Mouse (Mus musculus): ENCODE measurements around the gene Kirrel3. TPM values are rescaled to one million over a fixed set of nuclear protein-coding genes. Genes with fewer than 3 reads are reported as not detected.
A peak's percentile ranks its signal among the peaks of the same experiment; 100 is the strongest.

The Kirrel3 gene
- polyA plus RNA-seq, 1 experiment from 2014 or later, result 44.4 TPM

DNA sequence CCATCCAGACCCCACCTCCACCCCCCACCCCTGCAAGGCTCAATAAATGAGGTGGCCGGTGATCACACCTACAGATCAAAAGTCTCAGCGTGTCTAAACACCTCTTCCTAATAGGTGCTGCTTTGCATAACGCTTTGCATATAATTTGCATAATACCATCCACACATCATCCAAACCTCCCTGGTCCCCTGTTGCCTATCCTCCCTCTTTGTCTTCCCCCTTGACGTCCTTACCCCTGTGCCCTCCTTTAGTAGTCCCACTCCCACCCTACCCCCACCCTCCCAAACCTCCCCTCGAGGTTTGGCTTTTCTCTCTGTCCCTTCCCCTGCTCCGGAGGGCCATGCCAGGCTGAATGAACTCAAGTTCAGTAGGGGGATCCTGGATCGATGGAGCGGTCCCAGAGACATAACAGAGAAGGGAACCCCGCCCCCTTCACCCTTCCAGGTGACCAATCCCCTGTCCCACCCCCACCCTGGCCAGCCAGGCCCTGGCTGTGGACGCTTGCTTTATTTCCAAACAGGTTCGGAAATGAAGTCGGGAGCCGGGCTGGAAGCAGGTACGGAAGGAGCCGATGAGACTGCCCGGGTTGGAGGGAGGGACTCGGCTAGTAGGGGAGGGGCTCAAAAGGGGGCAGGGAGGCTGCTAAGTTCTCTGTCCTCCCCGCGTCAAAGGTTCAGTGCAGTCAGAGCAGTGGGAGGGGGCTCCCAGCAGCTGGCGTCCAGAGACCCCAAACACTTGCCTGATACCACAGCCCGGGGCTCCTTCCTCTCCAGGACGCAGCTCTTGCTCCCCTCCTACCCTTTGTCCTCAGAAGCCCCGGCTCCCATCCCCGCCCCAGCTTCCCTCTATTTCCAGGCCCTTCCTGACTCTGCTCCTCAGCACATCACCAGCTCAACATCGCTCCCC lies 539.1 kb downstream of the Kirrel3 start:
- Histone ChIP-seq H3K9me3 (ENCODE audit: control insufficient read depth, low read length) (no peaks in the 10 kb centered on the region), H3K4me2 (ENCODE audit: low read depth, low read length) (peak overlapping the region; percentile 38), H3K9ac (replicated peaks; ENCODE audit: low read depth, low read length) (peak overlapping the region; percentile 26; the same call in 1 of the 2 replicates), H3K4me3 (ENCODE audit: low read depth, low read length) (peak overlapping the region; percentile 8; the same call in 1 of the 2 replicates), H3K4me1 (ENCODE audit: control insufficient read depth, insufficient read depth, low read length) (peaks cover 8% of the 10 kb centered on the region; the same call in 1 of the 2 replicates), H3K36me3 (ENCODE audit: control insufficient read depth, insufficient read depth, low read length) (no peaks in the 10 kb centered on the region), H3K27me3 (ENCODE audit: control insufficient read depth, insufficient read depth, low read length) (no peaks in the 10 kb centered on the region), H3K27ac (ENCODE audit: low read depth, low read length) (no peak overlapping the region)
- WGBS, result 4% methylated on average over 24 of the region's 25 CpGs
- ATAC-seq (ENCODE audit: low read depth), result peak; percentile 33; the same call in 1 of the 2 replicates

DNA sequence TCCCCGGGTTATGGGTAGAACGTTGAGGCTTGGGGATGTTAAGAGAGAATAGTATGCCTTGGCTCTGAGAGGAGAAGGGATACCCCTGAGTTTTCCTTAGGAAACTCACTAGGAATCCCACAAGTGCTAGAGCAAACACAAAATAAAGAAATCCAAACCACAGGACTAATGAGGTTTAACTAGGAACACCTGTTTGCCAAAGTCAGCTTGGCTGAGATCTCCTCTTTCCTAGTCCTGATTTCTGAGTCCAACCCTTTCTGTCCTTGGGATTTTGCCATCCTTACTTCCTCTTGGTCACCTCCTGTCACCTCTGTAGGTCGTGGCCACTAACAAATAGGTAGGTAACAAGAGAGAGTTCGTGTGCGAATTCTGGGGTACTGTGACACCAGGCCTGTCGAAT lies 540.6 kb downstream of the Kirrel3 start:
- H3K4me3 ChIP-seq (ENCODE audit: low read depth, low read length), result no peak overlapping the region
- no peaks in the 10 kb centered on the region for H3K27me3 ChIP-seq (ENCODE audit: control insufficient read depth, insufficient read depth, low read length)
- 89% methylated on average over 6 of the region's 6 CpGs for WGBS
- H3K4me2 ChIP-seq (ENCODE audit: low read depth, low read length), result no peak overlapping the region
- H3K27ac ChIP-seq (ENCODE audit: low read depth, low read length), result no peak overlapping the region
- no peak overlapping the region for H3K9ac ChIP-seq (replicated peaks; ENCODE audit: low read depth, low read length)
- no peak for ATAC-seq (ENCODE audit: low read depth)
- H3K4me1 ChIP-seq (ENCODE audit: control insufficient read depth, insufficient read depth, low read length), result 0 out of 2 replicates have a peak, but pooled peaks cover 3% of the 10 kb centered on the region
- no peaks in the 10 kb centered on the region for H3K36me3 ChIP-seq (ENCODE audit: control insufficient read depth, insufficient read depth, low read length)
- no peaks in the 10 kb centered on the region for H3K9me3 ChIP-seq (ENCODE audit: control insufficient read depth, low read length)

DNA sequence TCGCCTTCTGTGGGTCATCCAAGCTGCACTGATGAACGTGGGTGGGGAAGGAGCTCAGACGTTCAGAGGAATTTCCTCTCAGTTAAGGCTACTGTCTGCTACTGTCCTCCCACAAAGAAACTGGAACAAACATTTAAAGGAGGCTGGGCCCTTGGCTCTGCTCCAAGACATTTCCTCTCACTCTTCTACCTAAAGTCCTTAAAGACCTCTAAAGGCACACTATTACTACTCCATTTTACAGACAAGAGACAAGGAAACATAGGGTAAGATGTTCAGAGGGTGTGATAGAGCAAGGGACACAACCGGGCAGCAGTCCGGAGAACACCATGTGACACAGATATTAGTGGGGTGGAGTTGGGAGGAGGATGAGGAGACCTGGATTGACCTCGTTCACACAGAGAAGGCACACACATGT lies 541.2 kb downstream of the Kirrel3 start:
- H3K4me1 ChIP-seq (ENCODE audit: control insufficient read depth, insufficient read depth, low read length), result 0 out of 2 replicates have a peak, but pooled peaks cover 3% of the 10 kb centered on the region
- no peak for ATAC-seq (ENCODE audit: low read depth)
- no peak overlapping the region for H3K4me3 ChIP-seq (ENCODE audit: low read depth, low read length)
- H3K9me3 ChIP-seq (ENCODE audit: control insufficient read depth, low read length), result no peaks in the 10 kb centered on the region
- no peaks in the 10 kb centered on the region for H3K27me3 ChIP-seq (ENCODE audit: control insufficient read depth, insufficient read depth, low read length)
- no peak overlapping the region for H3K9ac ChIP-seq (replicated peaks; ENCODE audit: low read depth, low read length)
- H3K36me3 ChIP-seq (ENCODE audit: control insufficient read depth, insufficient read depth, low read length), result no peaks in the 10 kb centered on the region
- H3K4me2 ChIP-seq (ENCODE audit: low read depth, low read length), result no peak overlapping the region
- H3K27ac ChIP-seq (ENCODE audit: low read depth, low read length), result no peak overlapping the region
- WGBS, result 67% methylated on average over 6 of the region's 6 CpGs

GRCm38 (mm10) chr9:35027382-35027997 lies 541.8 kb downstream of the Kirrel3 start:
- H3K4me3 ChIP-seq (ENCODE audit: low read depth, low read length), result no peak overlapping the region
- no peak overlapping the region for H3K27ac ChIP-seq (ENCODE audit: low read depth, low read length)
- H3K4me2 ChIP-seq (ENCODE audit: low read depth, low read length), result no peak overlapping the region
- 0 out of 2 replicates have a peak, but pooled peaks cover 3% of the 10 kb centered on the region for H3K4me1 ChIP-seq (ENCODE audit: control insufficient read depth, insufficient read depth, low read length)
- H3K27me3 ChIP-seq (ENCODE audit: control insufficient read depth, insufficient read depth, low read length), result no peaks in the 10 kb centered on the region
- no peaks in the 10 kb centered on the region for H3K36me3 ChIP-seq (ENCODE audit: control insufficient read depth, insufficient read depth, low read length)
- no peak overlapping the region for H3K9ac ChIP-seq (replicated peaks; ENCODE audit: low read depth, low read length)
- WGBS, result 83% methylated on average over 6 of the region's 6 CpGs
- no peak for ATAC-seq (ENCODE audit: low read depth)
- no peaks in the 10 kb centered on the region for H3K9me3 ChIP-seq (ENCODE audit: control insufficient read depth, low read length)

DNA sequence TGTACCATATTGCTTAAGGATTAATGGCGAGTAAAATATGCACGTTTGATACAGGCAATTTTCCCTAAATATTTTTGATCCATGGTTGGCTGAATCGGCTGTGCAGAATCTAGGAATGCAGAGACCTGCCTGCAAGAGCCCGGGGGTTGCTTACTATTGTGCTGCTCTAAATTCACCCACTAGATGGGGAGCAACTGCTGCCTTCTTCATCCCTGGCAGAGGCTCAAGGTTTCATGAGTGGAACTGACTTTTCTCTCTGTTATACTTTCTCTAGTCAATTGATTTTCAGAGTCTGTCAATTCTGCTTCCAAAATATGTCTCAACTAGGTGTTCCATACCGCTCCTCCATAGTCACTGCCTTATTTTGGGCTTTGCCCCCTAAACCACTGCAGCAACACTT lies 545.1 kb downstream of the Kirrel3 start:
- H3K36me3 ChIP-seq (ENCODE audit: control insufficient read depth, insufficient read depth, low read length), result no peaks in the 10 kb centered on the region
- no peaks in the 10 kb centered on the region for H3K27me3 ChIP-seq (ENCODE audit: control insufficient read depth, insufficient read depth, low read length)
- no peak for ATAC-seq (ENCODE audit: low read depth)
- WGBS, result 81% methylated on average over 5 of the region's 5 CpGs
- no peaks in the 10 kb centered on the region for H3K4me1 ChIP-seq (ENCODE audit: control insufficient read depth, insufficient read depth, low read length)
- H3K9ac ChIP-seq (replicated peaks; ENCODE audit: low read depth, low read length), result no peak overlapping the region
- no peak overlapping the region for H3K27ac ChIP-seq (ENCODE audit: low read depth, low read length)
- H3K9me3 ChIP-seq (ENCODE audit: control insufficient read depth, low read length), result no peaks in the 10 kb centered on the region
- H3K4me3 ChIP-seq (ENCODE audit: low read depth, low read length), result no peak overlapping the region
- H3K4me2 ChIP-seq (ENCODE audit: low read depth, low read length), result no peak overlapping the region

GRCm38 (mm10) chr9:35032457-35032856 lies 546.8 kb downstream of the Kirrel3 start:
- no peak overlapping the region for H3K4me3 ChIP-seq (ENCODE audit: low read depth, low read length)
- H3K4me2 ChIP-seq (ENCODE audit: low read depth, low read length), result no peak overlapping the region
- ATAC-seq (ENCODE audit: low read depth), result no peak
- 48% methylated on average over 6 of the region's 6 CpGs for WGBS
- no peaks in the 10 kb centered on the region; the same call in 1 of the 2 replicates for H3K9me3 ChIP-seq (ENCODE audit: control insufficient read depth, low read length)
- H3K27ac ChIP-seq (ENCODE audit: low read depth, low read length), result no peak overlapping the region
- no peak overlapping the region for H3K9ac ChIP-seq (replicated peaks; ENCODE audit: low read depth, low read length)
- no peaks in the 10 kb centered on the region for H3K27me3 ChIP-seq (ENCODE audit: control insufficient read depth, insufficient read depth, low read length)
- H3K36me3 ChIP-seq (ENCODE audit: control insufficient read depth, insufficient read depth, low read length), result no peaks in the 10 kb centered on the region
- no peaks in the 10 kb centered on the region for H3K4me1 ChIP-seq (ENCODE audit: control insufficient read depth, insufficient read depth, low read length)

GRCm38 (mm10) chr9:35035074-35035473 lies 549.4 kb downstream of the Kirrel3 start:
- H3K9ac ChIP-seq (replicated peaks; ENCODE audit: low read depth, low read length), result no peak overlapping the region
- WGBS, result 63% methylated on average over 14 of the region's 14 CpGs
- ATAC-seq (ENCODE audit: low read depth), result no peak

DNA sequence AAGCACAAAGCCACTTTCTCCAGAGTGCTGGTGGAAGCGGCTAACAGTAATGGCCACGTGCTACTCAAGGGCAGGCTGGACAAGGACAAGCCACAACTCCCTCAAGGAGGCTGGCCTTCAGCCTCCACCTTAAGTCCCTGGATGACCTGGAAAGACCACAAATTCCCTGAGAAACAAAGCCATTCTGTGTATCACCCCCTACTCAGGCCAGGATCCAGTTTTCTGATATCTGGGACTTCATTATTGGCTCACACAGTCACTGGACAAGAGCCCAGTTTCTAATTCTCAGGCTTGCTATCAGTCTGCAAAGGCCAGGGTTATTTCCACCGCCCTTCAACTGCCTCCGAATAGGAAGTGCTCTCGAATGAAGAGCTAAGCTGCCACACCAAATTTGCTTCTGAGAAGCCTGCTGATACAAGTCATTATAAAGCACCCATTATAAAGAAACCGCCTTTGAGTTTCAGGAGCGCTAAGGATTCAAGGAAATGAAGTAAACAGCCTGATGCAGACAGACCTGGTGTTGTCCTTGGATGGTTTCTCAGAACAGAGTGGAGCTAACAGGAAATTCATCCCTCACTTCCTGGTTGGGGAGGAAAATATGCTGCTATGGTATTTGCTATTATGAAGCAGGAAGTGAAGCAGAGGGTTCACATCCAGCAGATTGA lies 553.4 kb downstream of the Kirrel3 start:
- H3K27ac ChIP-seq (ENCODE audit: low read depth, low read length), result no peak overlapping the region
- WGBS, result 62% methylated on average over 7 of the region's 7 CpGs
- no peaks in the 10 kb centered on the region for H3K4me1 ChIP-seq (ENCODE audit: control insufficient read depth, insufficient read depth, low read length)
- no peak overlapping the region for H3K4me3 ChIP-seq (ENCODE audit: low read depth, low read length)
- no peak overlapping the region for H3K4me2 ChIP-seq (ENCODE audit: low read depth, low read length)
- no peaks in the 10 kb centered on the region; the same call in 1 of the 2 replicates for H3K9me3 ChIP-seq (ENCODE audit: control insufficient read depth, low read length)
- ATAC-seq (ENCODE audit: low read depth), result no peak
- no peaks in the 10 kb centered on the region for H3K27me3 ChIP-seq (ENCODE audit: control insufficient read depth, insufficient read depth, low read length)
- H3K9ac ChIP-seq (replicated peaks; ENCODE audit: low read depth, low read length), result no peak overlapping the region
- no peaks in the 10 kb centered on the region for H3K36me3 ChIP-seq (ENCODE audit: control insufficient read depth, insufficient read depth, low read length)

More at GRCm38 (mm10) chr9:35035074-35035473, 549.4 kb downstream of the Kirrel3 start:
- Histone ChIP-seq H3K4me2 (ENCODE audit: low read depth, low read length) (no peak overlapping the region), H3K27me3 (ENCODE audit: control insufficient read depth, insufficient read depth, low read length) (no peaks in the 10 kb centered on the region), H3K9me3 (ENCODE audit: control insufficient read depth, low read length) (no peaks in the 10 kb centered on the region; the same call in 1 of the 2 replicates), H3K27ac (ENCODE audit: low read depth, low read length) (no peak overlapping the region), H3K36me3 (ENCODE audit: control insufficient read depth, insufficient read depth, low read length) (no peaks in the 10 kb centered on the region), H3K4me1 (ENCODE audit: control insufficient read depth, insufficient read depth, low read length) (no peaks in the 10 kb centered on the region), H3K4me3 (ENCODE audit: low read depth, low read length) (no peak overlapping the region)

All from neural tube, embryonic 14.5 days (tissue).